Mouse (Mus musculus) midbrain, embryonic 15.5 days (tissue): Measurements from ENCODE around the gene Cpne1. TPM values are rescaled to one million over a fixed set of nuclear protein-coding genes. Genes with fewer than 3 reads are reported as not detected.

ENCODE experiments used
- ATAC-seq: fragments of 200-750 bp; cut with Nextera tagmentation; replicated peaks from 2 replicates; pipeline ENCODE4 v1.8.0; 2017; ENCODE audit warnings: moderate TSS enrichment
- H3K27ac ChIP-seq: fragments of 300-500 bp; sonication (generic); 2 replicates; pipeline ENCODE4 v1.5.1; 2015; ENCODE audit warnings: mild to moderate bottlenecking, inconsistent platforms
- H3K27me3 ChIP-seq: fragments of 300-500 bp; sonication (generic); replicated peaks from 2 replicates; pipeline ENCODE4 v1.6.1; 2015; ENCODE audit warnings: inconsistent platforms
- H3K36me3 ChIP-seq: fragments of 300-500 bp; sonication (generic); replicated peaks from 2 replicates; pipeline ENCODE4 v1.6.1; 2015; ENCODE audit warnings: inconsistent platforms
- H3K4me1 ChIP-seq: fragments of 300-500 bp; sonication (generic); 2 replicates; pipeline ENCODE4 v1.6.1; 2015; ENCODE audit warnings: inconsistent platforms
- H3K4me2 ChIP-seq: fragments of 300-500 bp; sonication (generic); 2 replicates; pipeline ENCODE4 v1.6.1; 2015; ENCODE audit warnings: inconsistent platforms, mild to moderate bottlenecking, moderate library complexity
- H3K4me3 ChIP-seq: fragments of 300-500 bp; sonication (generic); 2 replicates; pipeline ENCODE4 v1.5.1; 2015; ENCODE audit warnings: mild to moderate bottlenecking, inconsistent platforms
- H3K9ac ChIP-seq: fragments of 300-500 bp; sonication (generic); 2 replicates; pipeline ENCODE4 v1.6.1; 2015; ENCODE audit warnings: mild to moderate bottlenecking, inconsistent platforms
- H3K9me3 ChIP-seq: fragments of 300-500 bp; sonication (generic); 2 replicates; pipeline ENCODE4 v1.6.1; 2016; ENCODE audit warnings: inconsistent platforms
- WGBS: fragments of 180-500 bp; shearing (Covaris S2); methylation state at CpG from one replicate; pipeline ENCODE4 v1.1.7; 2015; ENCODE audit warnings: mixed read lengths; 5-methylcytosine and 5-hydroxymethylcytosine counted together
- polyA plus RNA-seq: library from polyadenylated mRNA; unstranded; fragments of >200 nt; fragmentation: Nextera tagmentation; extraction: Ambion mirVana; gene quantifications from 2 replicates; pipeline ENCODE4 v1.2.1, GENCODE M21; 2015

Cpne1 gene
- polyA plus RNA-seq, 1 experiment from 2014 or later: 29.6 TPM

GRCm38 (mm10) chr2:156077461-156077860 is 34.3 kb downstream of the Cpne1 start:
- Histone ChIP-seq H3K27ac (no peak overlapping the region), H3K4me1 (no peaks in the 10 kb centered on the region), H3K4me3 (no peak overlapping the region), H3K9me3 (no peaks in the 10 kb centered on the region), H3K9ac (no peak overlapping the region), H3K27me3 (no peaks in the 10 kb centered on the region), H3K36me3 (peaks cover 53% of the 10 kb centered on the region), H3K4me2 (no peak overlapping the region)
- WGBS: 90% methylated on average over 7 of the region's 7 CpGs
- no peak for ATAC-seq

- Histone ChIP-seq H3K4me2 (no peak overlapping the region), H3K9me3 (no peaks in the 10 kb centered on the region), H3K27me3 (no peaks in the 10 kb centered on the region), H3K4me3 (no peak overlapping the region), H3K4me1 (no peaks in the 10 kb centered on the region), H3K36me3 (peaks cover 58% of the 10 kb centered on the region), H3K9ac (no peak overlapping the region), H3K27ac (no peak overlapping the region)
- no peak for ATAC-seq
- 95% methylated on average over 15 of the region's 15 CpGs for WGBS
These were observed 38.0 kb downstream of the Cpne1 start for GRCm38 (mm10) chr2:156073725-156074124.

GRCm38 (mm10) chr2:156071236-156071635 is 40.5 kb downstream of the Cpne1 start:
- H3K36me3 ChIP-seq: peaks cover 42% of the 10 kb centered on the region
- no peak overlapping the region for H3K9ac ChIP-seq
- H3K4me3 ChIP-seq: no peak overlapping the region
- 92% methylated on average over 10 of the region's 10 CpGs for WGBS
- no peak overlapping the region for H3K27ac ChIP-seq
- peaks cover 5% of the 10 kb centered on the region; the same call in 1 of the 2 replicates for H3K4me1 ChIP-seq
- no peaks in the 10 kb centered on the region for H3K27me3 ChIP-seq
- no peak for ATAC-seq
- no peak overlapping the region for H3K4me2 ChIP-seq
- no peaks in the 10 kb centered on the region for H3K9me3 ChIP-seq

GRCm38 (mm10) chr2:156067916-156068315 is 43.8 kb downstream of the Cpne1 start:
- no peaks in the 10 kb centered on the region for H3K9me3 ChIP-seq
- no peak overlapping the region for H3K9ac ChIP-seq
- no peak overlapping the region for H3K4me2 ChIP-seq
- H3K27ac ChIP-seq: no peak overlapping the region
- 96% methylated on average over 10 of the region's 10 CpGs for WGBS
- ATAC-seq: no peak
- H3K27me3 ChIP-seq: no peaks in the 10 kb centered on the region
- peaks cover 11% of the 10 kb centered on the region; the same call in 1 of the 2 replicates for H3K4me1 ChIP-seq
- H3K4me3 ChIP-seq: no peak overlapping the region
- peaks cover 13% of the 10 kb centered on the region; the same call in 1 of the 2 replicates for H3K36me3 ChIP-seq

GRCm38 (mm10) chr2:156066126-156066525 is 45.6 kb downstream of the Cpne1 start:
- Histone ChIP-seq H3K27me3 (no peaks in the 10 kb centered on the region), H3K36me3 (peaks cover 7% of the 10 kb centered on the region; the same call in 1 of the 2 replicates), H3K9me3 (no peaks in the 10 kb centered on the region), H3K4me1 (peaks cover 11% of the 10 kb centered on the region; the same call in 1 of the 2 replicates), H3K27ac (no peak overlapping the region), H3K4me2 (peak overlapping the region; percentile 84), H3K4me3 (peak overlapping the region; percentile 82), H3K9ac (peak overlapping the region; percentile 72)
- 32% methylated on average over 10 of the region's 10 CpGs for WGBS
- peak; percentile 26 for ATAC-seq

GRCm38 (mm10) chr2:156065099-156066041 is 46.4 kb downstream of the Cpne1 start, which contains the start of gene Spag4:
Gene Spag4, plus strand, starts transcription at chr2:156065175.
- Histone ChIP-seq H3K9me3 (no peaks in the 10 kb centered on the region), H3K27me3 (no peaks in the 10 kb centered on the region), H3K36me3 (peaks cover 7% of the 10 kb centered on the region; the same call in 1 of the 2 replicates), H3K4me3 (peak within 1 kb of the TSS; percentile 82), H3K4me1 (peaks cover 11% of the 10 kb centered on the region; the same call in 1 of the 2 replicates), H3K27ac (peak within 1 kb of the TSS; percentile 85), H3K4me2 (peak within 1 kb of the TSS; percentile 84), H3K9ac (peak within 1 kb of the TSS; percentile 72)
- ATAC-seq: peak; percentile 85
- WGBS: under 1% methylated on average over 81 of the region's 81 CpGs

GRCm38 (mm10) chr2:156052816-156053215 is 58.9 kb downstream of the Cpne1 start, which contains the start of gene Fer1l4:
Gene Fer1l4, minus strand, starts transcription at chr2:156052947.
- WGBS: 88% methylated on average over 9 of the region's 9 CpGs
- Histone ChIP-seq H3K36me3 (no peaks in the 10 kb centered on the region), H3K27ac (no peak within 1 kb of the TSS), H3K4me3 (no peak within 1 kb of the TSS), H3K27me3 (no peaks in the 10 kb centered on the region), H3K9me3 (no peaks in the 10 kb centered on the region), H3K9ac (no peak within 1 kb of the TSS), H3K4me2 (no peak within 1 kb of the TSS), H3K4me1 (no peaks in the 10 kb centered on the region; the same call in 1 of the 2 replicates)
- no peak for ATAC-seq

- Histone ChIP-seq H3K4me1 (no peaks in the 10 kb centered on the region; the same call in 1 of the 2 replicates), H3K9me3 (no peaks in the 10 kb centered on the region), H3K27me3 (no peaks in the 10 kb centered on the region; the same call in 1 of the 2 replicates), H3K4me3 (no peak overlapping the region), H3K9ac (no peak overlapping the region), H3K27ac (no peak overlapping the region), H3K36me3 (no peaks in the 10 kb centered on the region), H3K4me2 (0 out of 2 replicates have a peak overlapping the region, but pooled peaks have one; percentile 5)
- 6% methylated on average over 19 of the region's 19 CpGs for WGBS
- ATAC-seq: no peak
These were observed 63.8 kb downstream of the Cpne1 start for GRCm38 (mm10) chr2:156047929-156048328.

GRCm38 (mm10) chr2:156042903-156043302 is 68.9 kb downstream of the Cpne1 start:
- WGBS: 85% methylated on average over 8 of the region's 8 CpGs
- Histone ChIP-seq H3K4me2 (no peak overlapping the region), H3K9me3 (no peaks in the 10 kb centered on the region), H3K4me1 (no peaks in the 10 kb centered on the region; the same call in 1 of the 2 replicates), H3K27me3 (no peaks in the 10 kb centered on the region; the same call in 1 of the 2 replicates), H3K4me3 (no peak overlapping the region), H3K27ac (no peak overlapping the region), H3K9ac (no peak overlapping the region), H3K36me3 (no peaks in the 10 kb centered on the region)
- no peak for ATAC-seq

GRCm38 (mm10) chr2:156039390-156039789 is 72.4 kb downstream of the Cpne1 start:
- Histone ChIP-seq H3K4me2 (no peak overlapping the region), H3K9ac (no peak overlapping the region), H3K9me3 (no peaks in the 10 kb centered on the region), H3K4me3 (no peak overlapping the region), H3K4me1 (no peaks in the 10 kb centered on the region), H3K27me3 (no peaks in the 10 kb centered on the region), H3K36me3 (no peaks in the 10 kb centered on the region), H3K27ac (no peak overlapping the region)
- ATAC-seq: no peak
- WGBS: 94% methylated on average over 3 of the region's 3 CpGs

- ATAC-seq: no peak
- H3K27ac ChIP-seq: no peak overlapping the region
- no peaks in the 10 kb centered on the region for H3K36me3 ChIP-seq
- no peak overlapping the region for H3K4me3 ChIP-seq
- no peaks in the 10 kb centered on the region for H3K27me3 ChIP-seq
- H3K4me1 ChIP-seq: no peaks in the 10 kb centered on the region
- H3K4me2 ChIP-seq: no peak overlapping the region
- no peaks in the 10 kb centered on the region for H3K9me3 ChIP-seq
- no peak overlapping the region for H3K9ac ChIP-seq
These were observed 86.3 kb downstream of the Cpne1 start for GRCm38 (mm10) chr2:156025482-156025881.
